Mouse (Mus musculus) urinary bladder, postnatal 10 days (tissue): ENCODE measurements at regions not wholly inside any gene's neighbourhood (a gene's known extent, or its start where the extent isn't known, plus 50 kb on each side); places are given as distances from the start of the nearest gene placed in this dataset.
A peak's percentile ranks its signal among the peaks of the same experiment; 100 is the strongest.

Experiments
- DNase-seq: peaks from one replicate; pipeline ENCODE4 v3.0.0; 2022; ENCODE audit warnings: low spot score

- DNase-seq = no peak
Measured at GRCm38 (mm10) chr15:67467404-67468345, 967.0 kb upstream of the Lrrc6 start.

DNA sequence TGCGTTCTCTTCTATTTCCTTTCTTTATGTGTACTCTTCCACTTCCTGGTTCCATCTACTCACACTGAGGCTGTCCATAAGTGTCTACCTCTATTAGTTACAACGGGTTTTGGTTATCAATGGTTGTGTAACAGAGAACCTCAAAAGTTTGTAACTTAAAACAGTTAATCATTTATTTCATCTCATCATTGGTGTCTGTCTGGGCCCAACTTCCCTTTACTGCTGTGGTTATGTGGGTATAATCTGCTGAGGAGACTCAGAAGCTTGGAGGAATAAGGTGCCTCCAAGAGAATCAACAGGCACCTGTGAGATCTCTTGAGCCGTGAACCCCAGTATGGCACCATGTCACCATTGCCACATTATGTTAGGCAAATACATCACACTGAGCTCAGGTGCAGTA is 962.2 kb upstream of the Lrrc6 start:
- no peak for DNase-seq

- DNase-seq = no peak
Measured at GRCm38 (mm10) chr15:67460384-67460783, 959.7 kb upstream of the Lrrc6 start.

DNA sequence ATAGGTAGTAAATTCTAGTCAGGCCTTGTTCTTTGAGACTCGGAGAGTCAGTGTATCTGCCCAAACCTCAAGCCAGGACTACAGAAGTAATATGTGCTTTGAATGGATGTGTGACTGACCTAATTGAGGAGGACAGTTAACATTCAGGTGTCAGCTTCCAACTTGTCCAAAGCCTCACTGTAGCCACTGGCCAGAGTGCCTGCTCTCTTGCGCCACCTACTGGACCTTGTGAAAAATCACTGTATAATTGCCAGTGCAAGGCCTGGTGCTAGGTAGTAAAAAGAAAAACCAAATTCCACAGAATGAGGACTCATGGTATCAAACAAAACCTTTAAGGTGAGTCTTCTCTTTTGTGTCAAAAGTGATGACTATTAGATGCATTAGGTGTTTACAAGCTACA is 933.6 kb upstream of the Lrrc6 start:
- peak; percentile 11 for DNase-seq

- DNase-seq = no peak
Measured at GRCm38 (mm10) chr15:67423922-67424321, 923.2 kb upstream of the Lrrc6 start.

DNA sequence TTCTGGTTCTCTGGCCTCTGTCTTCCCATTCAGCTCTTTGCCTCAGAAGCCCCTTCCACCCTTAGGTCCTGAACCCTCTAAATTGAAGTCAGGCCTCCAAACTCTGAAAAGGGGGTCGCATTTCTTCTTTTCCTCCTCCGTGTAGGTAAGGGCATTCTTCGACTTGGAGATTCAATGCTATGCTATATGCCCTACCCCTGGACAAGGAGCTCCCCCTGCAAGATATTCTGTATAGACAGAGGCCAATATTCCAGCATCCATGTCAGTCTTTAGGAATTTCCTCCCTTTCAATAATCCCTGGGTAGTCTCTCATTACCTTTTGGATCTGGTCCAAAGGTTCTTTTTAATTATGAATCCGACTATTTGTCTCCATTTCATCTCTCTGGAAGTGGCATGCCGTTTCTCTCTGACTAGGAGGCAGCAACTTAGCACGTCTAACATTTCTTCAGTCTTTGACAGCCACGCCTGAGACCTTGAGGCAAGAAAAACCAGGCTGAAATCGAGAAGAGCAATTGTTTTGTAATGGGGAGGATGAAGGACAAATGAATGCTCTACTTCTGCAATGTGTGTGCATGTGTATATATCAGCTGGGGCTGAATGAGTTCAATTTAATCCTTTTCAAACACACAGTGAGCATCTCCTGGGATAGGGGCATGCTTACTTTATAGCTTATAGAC is 921.7 kb upstream of the Lrrc6 start:
- no peak for DNase-seq

DNA sequence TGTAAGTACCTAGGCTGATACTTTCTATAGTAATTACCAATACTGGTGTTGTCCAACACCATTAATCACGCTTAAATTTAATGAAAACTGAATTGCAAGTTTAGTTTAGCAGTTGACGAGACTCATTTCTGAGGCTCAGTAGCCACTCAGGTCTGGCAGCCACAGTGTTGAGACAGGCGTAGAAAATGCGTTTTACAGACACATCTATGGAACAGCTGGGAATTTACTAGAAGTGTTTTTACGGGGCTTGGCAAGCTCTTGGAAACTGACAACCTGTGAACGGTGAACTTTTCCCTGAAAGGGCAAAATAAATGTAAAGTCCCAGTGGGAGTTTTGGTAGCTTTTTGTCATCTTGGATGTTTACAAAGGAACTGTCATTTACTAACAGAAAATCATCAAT is 920.1 kb upstream of the Lrrc6 start:
- DNase-seq = no peak

DNA sequence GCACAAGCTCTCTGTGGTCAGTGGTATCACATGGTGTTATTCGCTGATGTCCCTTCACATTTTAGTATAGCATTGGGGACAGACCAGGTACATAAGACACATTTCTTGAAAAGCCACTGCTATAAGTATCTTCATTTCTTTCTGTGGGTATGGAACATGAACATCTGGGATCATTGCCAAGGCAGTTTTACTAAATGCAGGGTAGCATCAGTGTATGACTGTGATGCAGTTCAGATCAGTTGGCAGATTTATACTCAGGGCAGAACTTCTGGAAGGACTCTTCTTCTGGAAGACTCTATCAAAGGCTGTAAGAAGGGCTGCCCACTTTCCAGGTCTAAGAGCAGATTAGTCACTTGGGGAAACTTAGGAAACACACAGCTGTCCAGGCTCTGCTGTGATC is 919.0 kb upstream of the Lrrc6 start:
- no peak for DNase-seq

DNA sequence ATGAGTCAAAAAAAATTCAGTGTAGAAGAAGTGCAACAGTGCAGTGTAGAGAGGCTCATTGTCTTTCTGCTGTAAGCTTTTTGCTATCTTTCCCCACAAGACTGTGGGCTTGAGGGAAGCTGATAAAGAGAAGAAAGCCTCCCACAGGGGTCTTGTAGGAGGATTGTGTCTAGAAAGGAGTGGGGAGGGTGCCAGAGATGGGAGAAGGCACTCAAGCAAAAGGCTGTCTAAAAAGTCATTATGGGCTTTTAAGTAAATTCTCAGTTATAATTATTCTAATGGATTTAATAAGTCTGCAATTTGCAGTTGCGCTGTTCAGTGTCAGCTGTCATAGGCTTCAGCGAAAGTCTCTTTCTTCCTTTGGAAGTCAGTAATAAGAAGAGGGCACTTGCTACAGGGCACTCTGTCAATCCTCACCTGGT is 917.0 kb upstream of the Lrrc6 start:
- DNase-seq = no peak

DNA sequence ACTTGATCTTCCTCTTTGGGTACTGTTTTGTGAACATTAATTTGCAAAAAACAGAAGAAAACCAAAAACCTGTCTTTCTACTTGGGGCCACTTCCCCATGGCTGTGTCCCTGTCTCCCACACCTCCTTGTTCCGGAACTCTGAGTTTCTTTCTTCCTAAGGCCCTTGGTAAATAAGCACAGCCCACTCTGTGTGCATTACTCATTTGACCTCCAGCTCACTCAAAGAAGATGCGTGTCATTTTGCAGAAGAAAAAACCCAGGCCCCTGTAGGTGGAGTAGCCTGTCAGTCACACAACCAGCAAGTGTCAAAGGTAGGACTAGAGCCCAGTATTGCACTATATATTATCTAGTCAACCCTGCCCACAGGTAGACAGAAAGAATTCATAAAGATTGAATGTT is 915.1 kb upstream of the Lrrc6 start:
- no peak for DNase-seq

GRCm38 (mm10) chr15:67414371-67414930 is 913.7 kb upstream of the Lrrc6 start:
- DNase-seq = no peak

DNA sequence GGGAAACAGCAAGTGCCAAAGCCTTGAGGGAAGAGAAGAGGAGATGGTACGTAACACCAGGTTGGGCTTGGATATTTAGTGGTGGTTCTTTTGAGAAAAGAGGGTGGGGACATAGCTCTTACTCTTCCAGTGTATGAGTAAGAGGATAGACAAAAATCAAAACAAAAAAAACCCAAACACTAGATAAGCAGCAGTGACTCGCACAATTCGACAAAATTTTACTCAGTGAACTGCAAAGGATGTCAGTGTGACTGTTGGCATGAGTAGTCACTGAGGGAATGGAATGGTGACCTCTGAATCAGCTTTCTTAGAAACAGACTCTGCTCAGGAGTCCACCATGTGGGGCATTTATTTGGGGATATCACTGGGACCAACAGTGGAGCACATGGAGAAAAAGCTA is 912.9 kb upstream of the Lrrc6 start:
- DNase-seq = no peak

DNA sequence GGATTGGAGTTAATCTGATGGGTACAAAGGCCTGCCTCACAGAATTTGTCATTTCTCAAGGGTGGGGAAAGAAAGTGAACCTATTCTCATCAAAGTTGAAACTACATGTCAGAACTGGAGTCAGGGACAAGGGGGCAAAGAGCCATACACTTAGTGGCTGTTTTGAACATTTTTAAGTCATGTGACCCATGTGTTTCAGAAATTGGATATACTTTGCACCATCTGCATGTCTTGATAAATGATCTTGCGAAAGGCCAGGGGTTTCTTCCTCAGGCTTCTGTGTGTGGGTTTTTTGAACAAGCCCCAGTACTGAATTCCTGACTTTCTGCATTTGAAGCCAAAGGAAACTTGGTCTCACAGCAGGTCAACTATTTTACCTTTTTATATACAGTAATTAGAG is 911.7 kb upstream of the Lrrc6 start:
- no peak for DNase-seq

- no peak for DNase-seq
Measured at GRCm38 (mm10) chr15:67411657-67412056, 910.9 kb upstream of the Lrrc6 start.

GRCm38 (mm10) chr15:67410012-67410411 is 909.3 kb upstream of the Lrrc6 start:
- DNase-seq = no peak

- DNase-seq = no peak
Measured at GRCm38 (mm10) chr15:67408871-67409559, 908.3 kb upstream of the Lrrc6 start.

GRCm38 (mm10) chr15:67407244-67407643 is 906.5 kb upstream of the Lrrc6 start:
- DNase-seq = no peak

DNA sequence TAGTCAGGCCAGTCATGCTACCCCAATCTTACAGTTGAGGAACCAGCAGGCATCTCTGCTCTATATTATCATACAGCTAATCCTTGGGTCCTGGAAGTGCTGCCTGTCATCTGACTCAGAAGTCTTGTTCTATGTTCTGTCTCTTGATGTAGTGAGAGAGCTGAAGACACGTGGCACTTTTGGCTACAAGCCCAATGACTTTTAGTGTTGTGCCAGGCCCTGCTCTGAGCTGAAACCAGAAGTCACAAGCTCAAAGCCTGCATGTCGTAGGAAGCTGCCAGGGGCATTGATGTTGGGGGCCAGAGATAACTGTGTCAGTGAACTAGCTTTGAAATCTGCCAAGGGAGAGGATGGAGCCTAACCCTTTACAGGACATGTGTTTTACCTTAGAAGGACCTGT is 904.8 kb upstream of the Lrrc6 start:
- DNase-seq = no peak

GRCm38 (mm10) chr15:67405011-67405410 is 904.3 kb upstream of the Lrrc6 start:
- DNase-seq = no peak

- DNase-seq = no peak
Measured at GRCm38 (mm10) chr15:67402310-67402709, 901.6 kb upstream of the Lrrc6 start.

DNA sequence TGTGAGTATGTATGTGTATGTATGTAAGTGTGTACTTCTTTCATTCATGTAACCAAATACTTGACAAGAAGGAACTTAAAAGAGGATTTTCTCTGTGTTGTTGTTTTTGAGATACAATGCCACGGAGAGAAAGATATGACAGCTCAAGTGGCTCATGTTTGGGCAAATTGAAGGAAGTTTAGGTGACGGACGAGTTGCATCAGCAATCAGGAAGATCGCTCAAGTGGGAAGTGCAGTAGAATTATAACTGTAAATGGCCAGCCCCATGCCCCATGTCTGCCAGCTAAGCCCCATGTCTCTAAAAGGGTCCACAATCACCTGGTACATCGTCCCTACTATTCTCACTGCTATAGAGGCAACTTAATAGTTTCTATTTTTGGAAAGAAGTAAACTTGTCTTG is 896.6 kb upstream of the Lrrc6 start:
- no peak for DNase-seq

DNA sequence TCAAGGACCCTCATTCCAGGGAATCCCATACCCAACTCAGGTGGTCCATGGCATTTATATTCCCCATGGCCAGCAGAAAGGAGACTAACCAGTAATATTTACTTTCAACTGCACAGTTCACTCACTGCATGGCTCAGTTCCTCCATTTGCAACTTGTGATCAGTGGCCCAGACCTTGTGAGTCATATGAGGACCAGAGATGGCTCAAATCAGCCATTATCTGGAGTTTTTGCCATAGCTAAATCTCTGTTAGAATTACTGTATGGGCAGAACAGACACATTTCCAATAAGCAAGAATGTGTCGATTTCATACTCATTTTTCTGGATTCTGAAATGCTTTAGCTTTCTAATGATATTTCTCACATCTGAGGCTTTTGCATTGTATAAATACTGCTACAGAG is 894.4 kb upstream of the Lrrc6 start:
- no peak for DNase-seq

DNA sequence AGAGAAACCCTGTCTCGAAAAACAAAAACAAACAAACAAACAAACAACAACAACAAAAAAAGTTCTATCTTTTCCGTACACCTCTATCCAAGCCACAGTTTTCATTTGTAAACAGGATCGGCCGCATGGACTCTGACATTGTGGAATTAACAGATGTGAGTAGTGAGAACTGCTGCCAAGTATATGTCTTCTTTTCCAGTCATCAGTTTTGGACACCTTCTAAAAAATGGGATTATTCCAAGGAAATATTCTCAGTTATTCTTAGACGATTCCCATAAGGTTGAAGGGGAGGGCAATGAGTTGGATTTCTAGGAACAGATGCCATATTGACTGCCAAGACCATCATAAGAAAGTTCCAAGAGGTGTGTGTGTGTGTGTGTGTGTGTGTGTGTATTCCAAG is 891.2 kb upstream of the Lrrc6 start:
- DNase-seq = no peak
